Mouse (Mus musculus): Measurements from ENCODE around the gene Kalrn. TPM values are rescaled to one million over a fixed set of nuclear protein-coding genes. Genes with fewer than 3 reads are reported as not detected.

The Kalrn gene
- polyA plus RNA-seq, 2 experiments = 8.8 to 11.7 TPM

DNA sequence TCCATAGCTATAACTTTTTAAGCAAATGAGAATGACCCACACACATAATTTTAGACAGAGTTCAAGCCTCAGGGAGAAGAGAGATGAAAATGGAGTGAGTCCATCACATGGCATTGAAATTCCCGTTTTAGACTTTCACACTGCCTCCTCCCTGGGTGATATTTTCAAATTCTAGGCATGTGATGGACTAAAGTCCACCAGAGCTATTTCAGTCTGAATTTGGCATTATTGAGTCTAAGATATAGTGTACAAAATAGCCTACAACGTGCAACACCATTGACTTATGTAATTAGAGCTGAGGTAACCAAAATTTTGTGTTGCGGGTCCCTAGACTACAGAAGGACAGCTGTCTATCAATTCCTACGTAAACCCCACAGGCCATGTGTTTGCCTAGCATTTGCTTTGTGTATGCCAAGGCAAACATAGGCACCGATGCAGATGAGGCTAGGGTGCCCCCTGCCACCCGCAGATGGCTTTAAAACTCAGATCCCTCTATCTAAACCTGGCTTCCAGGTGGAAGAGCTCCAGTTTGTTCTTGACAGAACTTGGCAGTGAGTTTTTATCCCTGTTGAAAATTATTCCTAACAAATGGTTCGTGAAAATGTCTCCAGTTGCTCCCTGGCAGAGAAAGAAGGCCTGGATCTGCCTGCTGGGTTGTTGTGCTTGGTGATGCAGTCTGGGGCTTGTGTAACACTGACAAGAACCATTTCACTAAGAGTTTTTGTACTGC, 293.5 kb downstream of the Kalrn start:
- Histone ChIP-seq H3K27me3 (ENCODE audit: control insufficient read depth, insufficient read depth, low read length) (no peaks in the 10 kb centered on the region), H3K4me1 (ENCODE audit: control insufficient read depth, insufficient read depth, low read length) (0 out of 2 replicates have a peak, but pooled peaks cover 2% of the 10 kb centered on the region), H3K4me3 (replicated peaks; ENCODE audit: low read length) (no peak overlapping the region), H3K4me2 (replicated peaks; ENCODE audit: low read depth, low read length, severe bottlenecking) (no peak overlapping the region), H3K27ac (replicated peaks; ENCODE audit: low read depth, low read length) (no peak overlapping the region), H3K9ac (ENCODE audit: low read depth, low read length, severe bottlenecking) (no peak overlapping the region), H3K9me3 (ENCODE audit: control insufficient read depth, low read length) (no peaks in the 10 kb centered on the region), H3K36me3 (ENCODE audit: control insufficient read depth, insufficient read depth, low read length) (no peaks in the 10 kb centered on the region)
- no peak for TF ChIP-seq POLR2A (IDR thresholded peaks at IDR 0.05; ENCODE audit: borderline replicate concordance, extremely low read depth, insufficient read depth, insufficient read length)
- ATAC-seq (ENCODE audit: low FRiP score, low read depth) (no peak), DNase-seq (ENCODE audit: low spot score) (no peak)
- 89% methylated on average over 7 of the region's 7 CpGs for WGBS

- Histone ChIP-seq H3K27ac (replicated peaks; ENCODE audit: low read depth, low read length) (no peak overlapping the region), H3K36me3 (ENCODE audit: control insufficient read depth, insufficient read depth, low read length) (no peaks in the 10 kb centered on the region), H3K27me3 (ENCODE audit: control insufficient read depth, insufficient read depth, low read length) (no peaks in the 10 kb centered on the region), H3K9me3 (ENCODE audit: control insufficient read depth, low read length) (no peaks in the 10 kb centered on the region), H3K4me3 (replicated peaks; ENCODE audit: low read length) (no peak overlapping the region), H3K9ac (ENCODE audit: low read depth, low read length, severe bottlenecking) (no peak overlapping the region), H3K4me1 (ENCODE audit: control insufficient read depth, insufficient read depth, low read length) (0 out of 2 replicates have a peak, but pooled peaks cover 2% of the 10 kb centered on the region), H3K4me2 (replicated peaks; ENCODE audit: low read depth, low read length, severe bottlenecking) (no peak overlapping the region)
- 36% methylated on average over 4 of the region's 4 CpGs for WGBS
- no peak for TF ChIP-seq POLR2A (IDR thresholded peaks at IDR 0.05; ENCODE audit: borderline replicate concordance, extremely low read depth, insufficient read depth, insufficient read length)
- peak; percentile 41 for DNase-seq (ENCODE audit: low spot score)
- no peak for ATAC-seq (ENCODE audit: low FRiP score, low read depth)
Measured at GRCm38 (mm10) chr16:34278249-34278790, 295.0 kb downstream of the Kalrn start.

- H3K9me3 ChIP-seq (ENCODE audit: control insufficient read depth, low read length) = no peaks in the 10 kb centered on the region
- no peak overlapping the region for H3K9ac ChIP-seq (ENCODE audit: low read depth, low read length, severe bottlenecking)
- no peak for TF ChIP-seq POLR2A (IDR thresholded peaks at IDR 0.05; ENCODE audit: borderline replicate concordance, extremely low read depth, insufficient read depth, insufficient read length)
- ATAC-seq (ENCODE audit: low FRiP score, low read depth) (no peak), DNase-seq (ENCODE audit: low spot score) (no peak)
- no peak overlapping the region for H3K4me3 ChIP-seq (replicated peaks; ENCODE audit: low read length)
- H3K4me2 ChIP-seq (replicated peaks; ENCODE audit: low read depth, low read length, severe bottlenecking) = no peak overlapping the region
- H3K27me3 ChIP-seq (ENCODE audit: control insufficient read depth, insufficient read depth, low read length) = no peaks in the 10 kb centered on the region
- 0 out of 2 replicates have a peak, but pooled peaks cover 2% of the 10 kb centered on the region for H3K4me1 ChIP-seq (ENCODE audit: control insufficient read depth, insufficient read depth, low read length)
- H3K27ac ChIP-seq (replicated peaks; ENCODE audit: low read depth, low read length) = no peak overlapping the region
- H3K36me3 ChIP-seq (ENCODE audit: control insufficient read depth, insufficient read depth, low read length) = no peaks in the 10 kb centered on the region
Measured at GRCm38 (mm10) chr16:34274607-34275006, 298.7 kb downstream of the Kalrn start.

DNA sequence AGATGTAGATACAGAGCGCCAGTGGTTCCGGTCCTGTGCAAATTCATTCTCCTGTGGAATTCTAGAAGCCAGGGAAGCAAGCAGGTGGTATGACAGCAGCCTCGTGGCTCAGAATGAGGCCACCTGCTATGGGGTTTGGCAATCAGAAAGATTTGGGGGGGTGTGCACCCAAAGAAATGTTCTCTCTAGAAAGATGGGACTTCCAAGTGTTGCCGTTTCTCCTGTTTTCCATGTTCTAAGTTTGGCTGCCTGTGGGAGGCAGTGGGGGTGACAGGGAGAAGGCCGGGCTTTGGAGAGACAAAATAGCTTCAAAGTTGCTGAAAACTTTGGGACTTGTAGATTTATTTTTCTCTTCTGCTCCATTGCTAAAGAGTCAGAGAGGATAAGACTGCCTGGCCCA, 301.9 kb downstream of the Kalrn start:
- Histone ChIP-seq H3K36me3 (ENCODE audit: control insufficient read depth, insufficient read depth, low read length) (no peaks in the 10 kb centered on the region), H3K27ac (replicated peaks; ENCODE audit: low read depth, low read length) (no peak overlapping the region), H3K4me2 (replicated peaks; ENCODE audit: low read depth, low read length, severe bottlenecking) (no peak overlapping the region), H3K4me1 (ENCODE audit: control insufficient read depth, insufficient read depth, low read length) (no peaks in the 10 kb centered on the region), H3K9ac (ENCODE audit: low read depth, low read length, severe bottlenecking) (no peak overlapping the region), H3K27me3 (ENCODE audit: control insufficient read depth, insufficient read depth, low read length) (no peaks in the 10 kb centered on the region), H3K4me3 (replicated peaks; ENCODE audit: low read length) (no peak overlapping the region), H3K9me3 (ENCODE audit: control insufficient read depth, low read length) (no peaks in the 10 kb centered on the region)
- WGBS = 90% methylated on average over 5 of the region's 5 CpGs
- ATAC-seq (ENCODE audit: low FRiP score, low read depth) = no peak
- no peak for TF ChIP-seq POLR2A (IDR thresholded peaks at IDR 0.05; ENCODE audit: borderline replicate concordance, extremely low read depth, insufficient read depth, insufficient read length)
- no peak for DNase-seq (ENCODE audit: low spot score)

GRCm38 (mm10) chr16:34270681-34271080, 302.7 kb downstream of the Kalrn start:
- Histone ChIP-seq H3K4me3 (replicated peaks; ENCODE audit: low read length) (no peak overlapping the region), H3K9ac (ENCODE audit: low read depth, low read length, severe bottlenecking) (no peak overlapping the region), H3K9me3 (ENCODE audit: control insufficient read depth, low read length) (no peaks in the 10 kb centered on the region), H3K27me3 (ENCODE audit: control insufficient read depth, insufficient read depth, low read length) (no peaks in the 10 kb centered on the region), H3K27ac (replicated peaks; ENCODE audit: low read depth, low read length) (no peak overlapping the region), H3K4me1 (ENCODE audit: control insufficient read depth, insufficient read depth, low read length) (no peaks in the 10 kb centered on the region), H3K4me2 (replicated peaks; ENCODE audit: low read depth, low read length, severe bottlenecking) (no peak overlapping the region), H3K36me3 (ENCODE audit: control insufficient read depth, insufficient read depth, low read length) (no peaks in the 10 kb centered on the region)
- no peak for ATAC-seq (ENCODE audit: low FRiP score, low read depth)
- DNase-seq (ENCODE audit: low spot score) = no peak
- no peak for TF ChIP-seq POLR2A (IDR thresholded peaks at IDR 0.05; ENCODE audit: borderline replicate concordance, extremely low read depth, insufficient read depth, insufficient read length)
- WGBS = 70% methylated on average over 2 of the region's 2 CpGs

Data from limb, embryonic 14.5 days (tissue).